Mouse (Mus musculus) MEL (cell line): ENCODE measurements around the gene Gm10644. TPM values are rescaled to one million over a fixed set of nuclear protein-coding genes. Genes with fewer than 3 reads are reported as not detected.

Source experiments
- DNase-seq: peaks from one replicate; pipeline ENCODE4 v3.0.0; 2011; ENCODE audit warnings: low read depth, low spot score
- H3K27ac ChIP-seq: 2 replicates; pipeline ENCODE4 v1.5.1; 2012; ENCODE audit warnings: low read depth, mild to moderate bottlenecking, control low read depth, low read length, moderate library complexity; ENCODE audit not compliant: control insufficient read depth
- H3K27me3 ChIP-seq, 2 experiments: fragments of 150-350 bp in 1 of 2; sonication (generic) in 1 of 2; 2 replicates each; pipeline ENCODE4 v1.6.1; 2012; ENCODE audit warnings: low read length in 2 of 2, mild to moderate bottlenecking in 2 of 2, improper control_type of control experiment in 1 of 2, moderate library complexity in 1 of 2; ENCODE audit not compliant: insufficient read depth in 2 of 2, control insufficient read depth in 1 of 2
- H3K36me3 ChIP-seq, 2 experiments: 2 replicates each; pipeline ENCODE4 v1.6.1; 2012 to 2014; ENCODE audit warnings: low read length in 2 of 2, improper control_type of control experiment in 1 of 2, inconsistent platforms in 1 of 2, mild to moderate bottlenecking in 1 of 2; ENCODE audit not compliant: insufficient read depth in 2 of 2, control insufficient read depth in 1 of 2
- H3K4me1 ChIP-seq, 2 experiments: fragments of 150-350 bp in 1 of 2; sonication (generic) in 1 of 2; 2 replicates each; pipeline ENCODE4 v1.6.1; 2012; ENCODE audit warnings: low read length in 2 of 2, improper control_type of control experiment in 1 of 2, mild to moderate bottlenecking in 1 of 2; ENCODE audit not compliant: insufficient read depth in 2 of 2, control insufficient read depth in 1 of 2
- H3K4me3 ChIP-seq, 2 experiments: fragments of 150-350 bp in 1 of 2; sonication (generic) in 1 of 2; 2 replicates each; pipeline ENCODE4 v1.5.1; 2012; ENCODE audit warnings: low read depth in 2 of 2, low read length in 2 of 2, mild to moderate bottlenecking in 2 of 2, moderate library complexity in 2 of 2, control low read depth in 1 of 2, improper control_type of control experiment in 1 of 2; ENCODE audit not compliant: control insufficient read depth in 1 of 2, insufficient read depth in 1 of 2
- H3K79me2 ChIP-seq: 2 replicates; pipeline ENCODE4 v1.6.1; 2012; ENCODE audit warnings: mild to moderate bottlenecking, low read length, moderate library complexity; ENCODE audit not compliant: control insufficient read depth, poor library complexity, insufficient read depth
- H3K9ac ChIP-seq: 2 replicates; pipeline ENCODE4 v1.6.1; 2012; ENCODE audit warnings: low read depth, mild to moderate bottlenecking, control low read depth, low read length, moderate library complexity; ENCODE audit not compliant: control insufficient read depth, poor library complexity, severe bottlenecking
- H3K9me3 ChIP-seq: fragments of 150-350 bp; sonication (generic); replicated peaks from 2 replicates; pipeline ENCODE4 v1.6.1; 2012; ENCODE audit warnings: mild to moderate bottlenecking, low read length, improper control_type of control experiment, moderate library complexity; ENCODE audit not compliant: insufficient read depth
- BHLHE40 ChIP-seq: IDR thresholded peaks from 2 replicates; pipeline ENCODE4 v1.6.1; 2012; ENCODE audit warnings: low read depth, mild to moderate bottlenecking, inconsistent platforms, low read length, improper control_type of control experiment, borderline replicate concordance
- CHD1 ChIP-seq: IDR thresholded peaks from 2 replicates; pipeline ENCODE4 v1.6.1; 2012; ENCODE audit warnings: low read depth, mild to moderate bottlenecking, inconsistent platforms, low read length, improper control_type of control experiment
- CHD2 ChIP-seq: IDR thresholded peaks from 2 replicates; pipeline ENCODE4 v1.6.1; 2011; ENCODE audit warnings: low read length, improper control_type of control experiment
- CTCF ChIP-seq, 3 experiments: IDR thresholded peaks in 2 of 3; conservative IDR thresholded peaks in 1 of 3; 2 replicates each; pipeline ENCODE4 v1.5.1; 2011 to 2012; ENCODE audit warnings: low read length in 3 of 3, low read depth in 2 of 3, mild to moderate bottlenecking in 2 of 3, improper control_type of control experiment in 1 of 3, inconsistent platforms in 1 of 3, mixed read lengths in 1 of 3, moderate library complexity in 1 of 3; ENCODE audit not compliant: control insufficient read depth in 1 of 3, insufficient read depth in 1 of 3, poor library complexity in 1 of 3, severe bottlenecking in 1 of 3
- E2F4 ChIP-seq: IDR thresholded peaks from 2 replicates; pipeline ENCODE4 v1.6.1; 2011; ENCODE audit warnings: low read depth, low read length, improper control_type of control experiment, borderline replicate concordance
- ELF1 ChIP-seq: IDR thresholded peaks from 2 replicates; pipeline ENCODE4 v1.6.1; 2014; ENCODE audit warnings: low read depth, mild to moderate bottlenecking, inconsistent platforms, low read length, improper control_type of control experiment, moderate library complexity
- EP300 ChIP-seq, 2 experiments: IDR thresholded peaks; 2 replicates each; pipeline ENCODE4 v1.6.1; 2011; ENCODE audit warnings: improper control_type of control experiment in 2 of 2, low read length in 2 of 2, low read depth in 1 of 2, mild to moderate bottlenecking in 1 of 2
- ETS1 ChIP-seq: IDR thresholded peaks from 2 replicates; pipeline ENCODE4 v1.6.1; 2012; ENCODE audit warnings: low read depth, mild to moderate bottlenecking, inconsistent platforms, low read length, improper control_type of control experiment, moderate library complexity
- GABPA ChIP-seq: IDR thresholded peaks from 2 replicates; pipeline ENCODE4 v1.6.1; 2012; ENCODE audit warnings: low read depth, mild to moderate bottlenecking, inconsistent platforms, low read length, improper control_type of control experiment, moderate library complexity
- GATA1 ChIP-seq: IDR thresholded peaks from 2 replicates; pipeline ENCODE4 v1.6.1; 2011; ENCODE audit warnings: low read depth, low read length, improper control_type of control experiment
- HCFC1 ChIP-seq: IDR thresholded peaks from 2 replicates; pipeline ENCODE4 v1.6.1; 2012; ENCODE audit warnings: low read depth, mild to moderate bottlenecking, inconsistent platforms, low read length, improper control_type of control experiment, moderate library complexity
- JUND ChIP-seq: IDR thresholded peaks from 2 replicates; pipeline ENCODE4 v1.6.1; 2011; ENCODE audit warnings: low read depth, mild to moderate bottlenecking, improper control_type of control experiment, low read length
- KAT2A ChIP-seq: conservative IDR thresholded peaks from 2 replicates; pipeline ENCODE4 v1.6.1; 2012; ENCODE audit warnings: low read depth, low read length, improper control_type of control experiment, inconsistent platforms
- MAFK ChIP-seq: IDR thresholded peaks from 2 replicates; pipeline ENCODE4 v1.6.1; 2011; ENCODE audit warnings: low read depth, mild to moderate bottlenecking, low read length, improper control_type of control experiment, borderline replicate concordance
- MAX ChIP-seq: IDR thresholded peaks from 2 replicates; pipeline ENCODE4 v1.6.1; 2011; ENCODE audit warnings: low read length, improper control_type of control experiment
- MAZ ChIP-seq: IDR thresholded peaks from 2 replicates; pipeline ENCODE4 v1.6.1; 2012; ENCODE audit warnings: low read depth, mild to moderate bottlenecking, inconsistent platforms, low read length, improper control_type of control experiment
- MEF2A ChIP-seq: IDR thresholded peaks from 2 replicates; pipeline ENCODE4 v1.6.1; 2014; ENCODE audit warnings: low read depth, mild to moderate bottlenecking, inconsistent platforms, low read length, improper control_type of control experiment; ENCODE audit not compliant: poor library complexity, insufficient replicate concordance, severe bottlenecking; ENCODE audit errors: extremely low read depth
- MXI1 ChIP-seq: IDR thresholded peaks from 2 replicates; pipeline ENCODE4 v1.6.1; 2011; ENCODE audit warnings: mild to moderate bottlenecking, low read depth, low read length, improper control_type of control experiment
- MYB ChIP-seq: IDR thresholded peaks from 2 replicates; pipeline ENCODE4 v1.6.1; 2011; ENCODE audit warnings: mild to moderate bottlenecking, low read depth, low read length, improper control_type of control experiment
- MYC ChIP-seq: IDR thresholded peaks from 2 replicates; pipeline ENCODE4 v1.6.1; 2011; ENCODE audit warnings: low read depth, mild to moderate bottlenecking, low read length, improper control_type of control experiment, moderate library complexity
- NELFE ChIP-seq: IDR thresholded peaks from 2 replicates; pipeline ENCODE4 v1.6.1; 2011; ENCODE audit warnings: low read depth, low read length, improper control_type of control experiment
- NRF1 ChIP-seq: IDR thresholded peaks from 2 replicates; pipeline ENCODE4 v1.6.1; 2014; ENCODE audit warnings: low read depth, mild to moderate bottlenecking, inconsistent platforms, low read length, improper control_type of control experiment, moderate library complexity; ENCODE audit not compliant: poor library complexity, insufficient read depth, severe bottlenecking
- POLR2A ChIP-seq, 2 experiments: IDR thresholded peaks; 2 replicates each; pipeline ENCODE4 v1.6.1; 2011 to 2012; ENCODE audit warnings: low read length in 2 of 2, mild to moderate bottlenecking in 2 of 2, control low read depth in 1 of 2, improper control_type of control experiment in 1 of 2, low read depth in 1 of 2, moderate library complexity in 1 of 2; ENCODE audit not compliant: control insufficient read depth in 1 of 2, insufficient read depth in 1 of 2, poor library complexity in 1 of 2
- POLR2AphosphoS5 ChIP-seq: IDR thresholded peaks from 2 replicates; pipeline ENCODE4 v1.6.1; 2012; ENCODE audit warnings: low read depth, borderline replicate concordance, mild to moderate bottlenecking, inconsistent platforms, low read length, moderate library complexity, mixed read lengths
- RAD21 ChIP-seq: IDR thresholded peaks from 2 replicates; pipeline ENCODE4 v1.6.1; 2011; ENCODE audit warnings: mild to moderate bottlenecking, low read depth, low read length, improper control_type of control experiment
- RCOR1 ChIP-seq: IDR thresholded peaks from 2 replicates; pipeline ENCODE4 v1.6.1; 2012; ENCODE audit warnings: low read depth, mild to moderate bottlenecking, inconsistent platforms, low read length, improper control_type of control experiment
- SIN3A ChIP-seq: IDR thresholded peaks from 2 replicates; pipeline ENCODE4 v1.6.1; 2012; ENCODE audit warnings: low read length, improper control_type of control experiment, inconsistent platforms
- SMC3 ChIP-seq: IDR thresholded peaks from 2 replicates; pipeline ENCODE4 v1.6.1; 2011; ENCODE audit warnings: low read depth, low read length, improper control_type of control experiment
- TAL1 ChIP-seq: IDR thresholded peaks from 2 replicates; pipeline ENCODE4 v1.6.1; 2012; ENCODE audit warnings: mild to moderate bottlenecking, inconsistent platforms, low read length, moderate library complexity, mixed read lengths
- TBP ChIP-seq: IDR thresholded peaks from 2 replicates; pipeline ENCODE4 v1.8.0; 2011; ENCODE audit warnings: low read depth, low read length, improper control_type of control experiment
- TCF12 ChIP-seq: IDR thresholded peaks from 2 replicates; pipeline ENCODE4 v1.6.1; 2014; ENCODE audit warnings: low read depth, mild to moderate bottlenecking, inconsistent platforms, low read length, improper control_type of control experiment, moderate library complexity
- UBTF ChIP-seq: IDR thresholded peaks from 2 replicates; pipeline ENCODE4 v1.6.1; 2012; ENCODE audit warnings: low read depth, mild to moderate bottlenecking, inconsistent platforms, low read length, improper control_type of control experiment, moderate library complexity, borderline replicate concordance; ENCODE audit not compliant: insufficient read depth
- USF1 ChIP-seq: IDR thresholded peaks from 2 replicates; pipeline ENCODE4 v1.6.1; 2014; ENCODE audit warnings: low read depth, mild to moderate bottlenecking, inconsistent platforms, low read length, improper control_type of control experiment, moderate library complexity
- USF2 ChIP-seq, 2 experiments: IDR thresholded peaks; 2 replicates each; pipeline ENCODE4 v1.6.1; 2011 to 2012; ENCODE audit warnings: improper control_type of control experiment in 2 of 2, low read length in 2 of 2, borderline replicate concordance in 1 of 2, inconsistent platforms in 1 of 2, low read depth in 1 of 2, mild to moderate bottlenecking in 1 of 2; ENCODE audit not compliant: insufficient read depth in 1 of 2
- ZC3H11A ChIP-seq: IDR thresholded peaks from 2 replicates; pipeline ENCODE4 v1.6.1; 2012; ENCODE audit warnings: low read depth, mild to moderate bottlenecking, inconsistent platforms, low read length, improper control_type of control experiment
- ZKSCAN1 ChIP-seq: IDR thresholded peaks from 2 replicates; pipeline ENCODE4 v1.6.1; 2012; ENCODE audit warnings: low read depth, mild to moderate bottlenecking, inconsistent platforms, low read length, improper control_type of control experiment, moderate library complexity
- ZMIZ1 ChIP-seq: IDR thresholded peaks from 2 replicates; pipeline ENCODE4 v1.6.1; 2012; ENCODE audit warnings: low read depth, mild to moderate bottlenecking, inconsistent platforms, low read length, improper control_type of control experiment, moderate library complexity
- ZNF384 ChIP-seq: IDR thresholded peaks from 2 replicates; pipeline ENCODE4 v1.6.1; 2012; ENCODE audit warnings: low read depth, mild to moderate bottlenecking, inconsistent platforms, low read length, improper control_type of control experiment
- polyA plus RNA-seq, 2 experiments: library from polyadenylated mRNA; stranded (reverse) in 1 of 2; unstranded in 1 of 2; fragments of >175 nt in 1 of 2; fragments of >200 nt in 1 of 2; gene quantifications; 2 replicates each; pipeline versions ENCODE4 v1.2.1 to v1.2.4; 2012; ENCODE audit warnings: low replicate concordance in 2 of 2, low read depth in 1 of 2; ENCODE audit not compliant: insufficient read length in 2 of 2, insufficient read depth in 1 of 2, missing spikeins in 1 of 2
- total RNA-seq: library from RNA; depleted of rRNA; stranded (reverse); fragments of 300-350 nt; gene quantifications from 2 replicates; pipeline ENCODE4 v1.2.3, GENCODE M21; 2012

The Gm10644 gene
- total and polyA plus RNA-seq, 3 experiments = 0.35 to 0.49 TPM; not detected in 1

DNA sequence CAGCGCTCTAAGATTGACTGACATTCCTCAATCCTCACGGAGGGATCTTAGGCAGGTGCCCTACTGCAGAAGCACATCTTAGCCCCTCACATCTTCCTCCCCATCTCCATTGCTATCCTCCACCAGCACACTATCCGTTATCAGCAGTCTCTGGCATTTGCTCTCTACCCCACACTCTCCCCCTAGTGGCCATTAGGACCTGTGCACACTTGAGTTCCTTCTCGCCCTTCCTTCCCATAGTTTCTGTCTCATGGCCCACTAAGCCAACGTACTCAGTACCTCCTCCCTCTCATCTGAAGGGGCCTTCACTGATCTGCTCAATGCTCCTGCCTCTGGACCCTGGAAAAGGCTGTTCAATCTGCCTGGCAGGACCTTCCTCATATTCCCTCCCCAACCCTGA, 59.1 kb downstream of the Gm10644 start:
- no peak overlapping the region for H3K27ac ChIP-seq
- H3K4me1 ChIP-seq = no peaks in the 10 kb centered on the region
- no peak overlapping the region for H3K9ac ChIP-seq
- no peaks in the 10 kb centered on the region for H3K27me3 ChIP-seq
- no peaks in the 10 kb centered on the region for H3K36me3 ChIP-seq
- H3K4me3 ChIP-seq = no peak overlapping the region
- DNase-seq = peak; percentile 85
- peaks cover 5% of the 10 kb centered on the region for H3K79me2 ChIP-seq
- H3K9me3 ChIP-seq = no peaks in the 10 kb centered on the region
- TF ChIP-seq GATA1 (peak; percentile 79), ELF1 (no peak), E2F4 (no peak), HCFC1 (no peak), TCF12 (no peak), NRF1 (no peak), CHD2 (no peak), ZC3H11A (peak; percentile 48; the same call in 1 of the 2 replicates), ZNF384 (no peak), MYC (no peak), SMC3 (peak; percentile 90), ZMIZ1 (no peak), ETS1 (no peak), MXI1 (no peak), NELFE (no peak), TAL1 (no peak), RCOR1 (peak; percentile 34; the same call in 1 of the 2 replicates), POLR2AphosphoS5 (no peak), KAT2A (no peak), GABPA (no peak), CHD1 (no peak), ZKSCAN1 (no peak), UBTF (no peak), BHLHE40 (no peak), MEF2A (no peak), JUND (no peak), USF1 (no peak), RAD21 (peak; percentile 53), MAX (no peak), MYB (no peak), POLR2A (IDR thresholded peaks at IDR 0.05; ENCODE audit: control insufficient read depth in 1 of 2, insufficient read depth in 1 of 2, low read depth in 1 of 2, low read length in 2 of 2, poor library complexity in 1 of 2) (no peak), MAZ (no peak; the same call in 1 of the 2 replicates), MAFK (no peak), USF2 (IDR thresholded peaks at IDR 0.05; ENCODE audit: borderline replicate concordance in 1 of 2, insufficient read depth in 1 of 2, low read depth in 1 of 2, low read length in 2 of 2) (no peak), TBP (peak; percentile 36; the same call in 1 of the 2 replicates), EP300 (IDR thresholded peaks at IDR 0.05; ENCODE audit: low read depth in 1 of 2, low read length in 2 of 2) (peak in 1 of 2 experiments; percentile 17; a peak in 1 of 4 replicates), CTCF (IDR thresholded peaks at IDR 0.05 in 2 of 3, conservative IDR thresholded peaks at IDR 0.05 in 1 of 3; ENCODE audit: control insufficient read depth in 1 of 3, insufficient read depth in 1 of 3, low read depth in 2 of 3, low read length in 3 of 3, poor library complexity in 1 of 3, severe bottlenecking in 1 of 3) (peak; percentile 70 to 98 (median 93)), SIN3A (peak; percentile 44; the same call in 1 of the 2 replicates)
